Mouse (Mus musculus): ENCODE results near the gene Ccdc157. TPM values are rescaled to one million over a fixed set of nuclear protein-coding genes. Genes with fewer than 3 reads are reported as not detected.
"Not testable (repeated sequence)": the region's sequence is repeated elsewhere in the genome, so short reads cannot be mapped to it uniquely, and the experiment has no call there.

Gene Ccdc157
- total and polyA plus RNA-seq, 3 experiments, result 1.1 to 3.2 (median 1.1) TPM

GRCm38 (mm10) chr11:4193420-4193819 lies 33.3 kb upstream of the Ccdc157 start:
- ATAC-seq (ENCODE audit: extremely low read depth, insufficient number of reproducible peaks, low FRiP score, poor library complexity, severe bottlenecking), result no peak
- Histone ChIP-seq H3K36me3 (replicated peaks) (peaks cover 92% of the 10 kb centered on the region), H3K9me3 (replicated peaks) (no peaks in the 10 kb centered on the region), H3K4me1 (ENCODE audit: insufficient read depth, low read depth, low read length) (peaks cover 20% of the 10 kb centered on the region), H3K27me3 (ENCODE audit: insufficient read depth, low read length) (no peaks in the 10 kb centered on the region), H3K4me3 (ENCODE audit: low read depth, low read length) (no peak overlapping the region)
- TF ChIP-seq POLR2AphosphoS5 (IDR thresholded peaks at IDR 0.05; ENCODE audit: insufficient replicate concordance, low read depth, low read length) (no peak), CTCF (IDR thresholded peaks at IDR 0.05; ENCODE audit: low read depth, low read length) (no peak), TAL1 (conservative IDR thresholded peaks at IDR 0.05; ENCODE audit: low read depth, low read length) (no peak), GATA1 (IDR thresholded peaks at IDR 0.05; ENCODE audit: borderline replicate concordance, low read length) (no peak), GATA2 (IDR thresholded peaks at IDR 0.05; ENCODE audit: borderline replicate concordance, low read depth, low read length) (no peak)
- DNase-seq (ENCODE audit: low spot score), result no peak

GRCm38 (mm10) chr11:4192757-4193156 lies 32.7 kb upstream of the Ccdc157 start:
- TF ChIP-seq GATA2 (IDR thresholded peaks at IDR 0.05; ENCODE audit: borderline replicate concordance, low read depth, low read length), result no peak
- TF ChIP-seq GATA1 (IDR thresholded peaks at IDR 0.05; ENCODE audit: borderline replicate concordance, low read length), result no peak
- TF ChIP-seq TAL1 (conservative IDR thresholded peaks at IDR 0.05; ENCODE audit: low read depth, low read length), result no peak
- TF ChIP-seq CTCF (IDR thresholded peaks at IDR 0.05; ENCODE audit: low read depth, low read length), result no peak
- TF ChIP-seq POLR2AphosphoS5 (IDR thresholded peaks at IDR 0.05; ENCODE audit: insufficient replicate concordance, low read depth, low read length), result no peak
- ATAC-seq (ENCODE audit: extremely low read depth, insufficient number of reproducible peaks, low FRiP score, poor library complexity, severe bottlenecking) (no peak), DNase-seq (ENCODE audit: low spot score) (no peak)
- no peaks in the 10 kb centered on the region for H3K27me3 ChIP-seq (ENCODE audit: insufficient read depth, low read length)
- H3K4me3 ChIP-seq (ENCODE audit: low read depth, low read length), result no peak overlapping the region
- H3K9me3 ChIP-seq (replicated peaks), result no peaks in the 10 kb centered on the region
- peaks cover 26% of the 10 kb centered on the region for H3K4me1 ChIP-seq (ENCODE audit: insufficient read depth, low read depth, low read length)
- peaks cover 93% of the 10 kb centered on the region for H3K36me3 ChIP-seq (replicated peaks)

GRCm38 (mm10) chr11:4190677-4191076 lies 30.6 kb upstream of the Ccdc157 start:
- H3K9me3 ChIP-seq (replicated peaks), result no peaks in the 10 kb centered on the region
- H3K4me1 ChIP-seq (ENCODE audit: insufficient read depth, low read depth, low read length), result peaks cover 34% of the 10 kb centered on the region
- H3K4me3 ChIP-seq (ENCODE audit: low read depth, low read length), result no peak overlapping the region
- DNase-seq (ENCODE audit: low spot score) (no peak), ATAC-seq (ENCODE audit: extremely low read depth, insufficient number of reproducible peaks, low FRiP score, poor library complexity, severe bottlenecking) (no peak)
- H3K36me3 ChIP-seq (replicated peaks), result peaks cover 74% of the 10 kb centered on the region
- TF ChIP-seq POLR2AphosphoS5 (IDR thresholded peaks at IDR 0.05; ENCODE audit: insufficient replicate concordance, low read depth, low read length) (no peak), GATA2 (IDR thresholded peaks at IDR 0.05; ENCODE audit: borderline replicate concordance, low read depth, low read length) (no peak), TAL1 (conservative IDR thresholded peaks at IDR 0.05; ENCODE audit: low read depth, low read length) (no peak), CTCF (IDR thresholded peaks at IDR 0.05; ENCODE audit: low read depth, low read length) (no peak), GATA1 (IDR thresholded peaks at IDR 0.05; ENCODE audit: borderline replicate concordance, low read length) (no peak)
- H3K27me3 ChIP-seq (ENCODE audit: insufficient read depth, low read length), result no peaks in the 10 kb centered on the region

GRCm38 (mm10) chr11:4189182-4189581 lies 29.1 kb upstream of the Ccdc157 start:
- peaks cover 30% of the 10 kb centered on the region for H3K4me1 ChIP-seq (ENCODE audit: insufficient read depth, low read depth, low read length)
- TF ChIP-seq CTCF (IDR thresholded peaks at IDR 0.05; ENCODE audit: low read depth, low read length), result no peak
- no peak for TF ChIP-seq GATA2 (IDR thresholded peaks at IDR 0.05; ENCODE audit: borderline replicate concordance, low read depth, low read length)
- TF ChIP-seq TAL1 (conservative IDR thresholded peaks at IDR 0.05; ENCODE audit: low read depth, low read length), result no peak
- no peak for TF ChIP-seq GATA1 (IDR thresholded peaks at IDR 0.05; ENCODE audit: borderline replicate concordance, low read length)
- no peak for TF ChIP-seq POLR2AphosphoS5 (IDR thresholded peaks at IDR 0.05; ENCODE audit: insufficient replicate concordance, low read depth, low read length)
- ATAC-seq (ENCODE audit: extremely low read depth, insufficient number of reproducible peaks, low FRiP score, poor library complexity, severe bottlenecking) (no peak), DNase-seq (ENCODE audit: low spot score) (no peak)
- no peak overlapping the region for H3K4me3 ChIP-seq (ENCODE audit: low read depth, low read length)
- no peaks in the 10 kb centered on the region for H3K9me3 ChIP-seq (replicated peaks)
- peaks cover 60% of the 10 kb centered on the region for H3K36me3 ChIP-seq (replicated peaks)
- H3K27me3 ChIP-seq (ENCODE audit: insufficient read depth, low read length), result no peaks in the 10 kb centered on the region

GRCm38 (mm10) chr11:4187318-4187700 lies 27.2 kb upstream of the Ccdc157 start:
- no peaks in the 10 kb centered on the region for H3K9me3 ChIP-seq (replicated peaks)
- H3K27me3 ChIP-seq (ENCODE audit: insufficient read depth, low read length), result no peaks in the 10 kb centered on the region
- H3K36me3 ChIP-seq (replicated peaks), result peaks cover 62% of the 10 kb centered on the region
- peaks cover 30% of the 10 kb centered on the region for H3K4me1 ChIP-seq (ENCODE audit: insufficient read depth, low read depth, low read length)
- peak overlapping the region; percentile 89 for H3K4me3 ChIP-seq (ENCODE audit: low read depth, low read length)
- DNase-seq (ENCODE audit: low spot score), result peak; percentile 11
- no peak for ATAC-seq (ENCODE audit: extremely low read depth, insufficient number of reproducible peaks, low FRiP score, poor library complexity, severe bottlenecking)
- TF ChIP-seq GATA2 (IDR thresholded peaks at IDR 0.05; ENCODE audit: borderline replicate concordance, low read depth, low read length) (no peak), GATA1 (IDR thresholded peaks at IDR 0.05; ENCODE audit: borderline replicate concordance, low read length) (no peak), POLR2AphosphoS5 (IDR thresholded peaks at IDR 0.05; ENCODE audit: insufficient replicate concordance, low read depth, low read length) (no peak), CTCF (IDR thresholded peaks at IDR 0.05; ENCODE audit: low read depth, low read length) (no peak), TAL1 (conservative IDR thresholded peaks at IDR 0.05; ENCODE audit: low read depth, low read length) (no peak)

- ATAC-seq (ENCODE audit: extremely low read depth, insufficient number of reproducible peaks, low FRiP score, poor library complexity, severe bottlenecking) (peak; percentile 99), DNase-seq (ENCODE audit: low spot score) (peak; percentile 99)
- peaks cover 30% of the 10 kb centered on the region for H3K4me1 ChIP-seq (ENCODE audit: insufficient read depth, low read depth, low read length)
- H3K4me3 ChIP-seq (ENCODE audit: low read depth, low read length), result peak within 1 kb of the TSS; percentile 89
- no peak for TF ChIP-seq GATA2 (IDR thresholded peaks at IDR 0.05; ENCODE audit: borderline replicate concordance, low read depth, low read length)
- TF ChIP-seq TAL1 (conservative IDR thresholded peaks at IDR 0.05; ENCODE audit: low read depth, low read length), result no peak
- TF ChIP-seq POLR2AphosphoS5 (IDR thresholded peaks at IDR 0.05; ENCODE audit: insufficient replicate concordance, low read depth, low read length), result no peak
- TF ChIP-seq CTCF (IDR thresholded peaks at IDR 0.05; ENCODE audit: low read depth, low read length), result no peak
- no peak for TF ChIP-seq GATA1 (IDR thresholded peaks at IDR 0.05; ENCODE audit: borderline replicate concordance, low read length)
- no peaks in the 10 kb centered on the region for H3K9me3 ChIP-seq (replicated peaks)
- H3K27me3 ChIP-seq (ENCODE audit: insufficient read depth, low read length), result no peaks in the 10 kb centered on the region
- peaks cover 62% of the 10 kb centered on the region for H3K36me3 ChIP-seq (replicated peaks)
These were observed 26.6 kb upstream of the Ccdc157 start, which contains the start of gene Tbc1d10a for GRCm38 (mm10) chr11:4186486-4187317. Tbc1d10a (plus strand) TSS chr11:4186789.

- not testable (repeated sequence) for H3K4me3 ChIP-seq (ENCODE audit: low read depth, low read length); ATAC-seq (ENCODE audit: extremely low read depth, insufficient number of reproducible peaks, low FRiP score, poor library complexity, severe bottlenecking); DNase-seq (ENCODE audit: low spot score); H3K27me3 ChIP-seq (ENCODE audit: insufficient read depth, low read length); H3K9me3 ChIP-seq (replicated peaks)
- Histone ChIP-seq H3K36me3 (replicated peaks) (peaks cover 62% of the 10 kb centered on the region), H3K4me1 (ENCODE audit: insufficient read depth, low read depth, low read length) (peaks cover 26% of the 10 kb centered on the region)
These were observed 25.4 kb upstream of the Ccdc157 start for GRCm38 (mm10) chr11:4185480-4185879.
